Mouse (Mus musculus) midbrain, postnatal 0 days (tissue): ENCODE results near the gene Cadm1. TPM values are rescaled to one million over a fixed set of nuclear protein-coding genes. Genes with fewer than 3 reads are reported as not detected.

Experiments used
- ATAC-seq: fragments of 200-750 bp; cut with Nextera tagmentation; 2 replicates; pipeline ENCODE4 v1.8.0; 2017; ENCODE audit warnings: moderate number of reproducible peaks, mild to moderate bottlenecking, moderate TSS enrichment, moderate library complexity; ENCODE audit not compliant: low FRiP score
- DNase-seq: peaks from one replicate; pipeline ENCODE4 v3.0.0-alpha.2; 2015; ENCODE audit warnings: low spot score
- H3K27ac ChIP-seq: fragments of 300-500 bp; sonication (generic); 2 replicates; pipeline ENCODE4 v1.5.1; 2014; ENCODE audit warnings: low read depth, mild to moderate bottlenecking, low read length, mixed read lengths
- H3K27me3 ChIP-seq: fragments of 300-500 bp; sonication (generic); 2 replicates; pipeline ENCODE4 v1.6.1; 2014; ENCODE audit warnings: low read length, control low read depth, mixed read lengths; ENCODE audit not compliant: insufficient read depth
- H3K36me3 ChIP-seq: fragments of 300-500 bp; sonication (generic); 2 replicates; pipeline ENCODE4 v1.6.1; 2014; ENCODE audit warnings: low read length, control low read depth, mixed read lengths; ENCODE audit not compliant: insufficient read depth
- H3K4me1 ChIP-seq: fragments of 300-500 bp; sonication (generic); 2 replicates; pipeline ENCODE4 v1.6.1; 2014; ENCODE audit warnings: mild to moderate bottlenecking, control low read depth, antibody characterized with exemption, low read length, mixed read lengths; ENCODE audit not compliant: insufficient read depth
- H3K4me2 ChIP-seq: fragments of 300-500 bp; sonication (generic); 2 replicates; pipeline ENCODE4 v1.6.1; 2014; ENCODE audit warnings: low read depth, mild to moderate bottlenecking, low read length, mixed read lengths; ENCODE audit not compliant: poor library complexity, severe bottlenecking
- H3K4me3 ChIP-seq: fragments of 300-500 bp; sonication (generic); 2 replicates; pipeline ENCODE4 v1.5.1; 2014; ENCODE audit warnings: low read depth, mild to moderate bottlenecking, low read length, moderate library complexity
- H3K9ac ChIP-seq: fragments of 300-500 bp; sonication (generic); replicated peaks from 2 replicates; pipeline ENCODE4 v1.6.1; 2014; ENCODE audit warnings: mild to moderate bottlenecking, low read length, moderate library complexity, mixed read lengths; ENCODE audit not compliant: poor library complexity, severe bottlenecking
- H3K9me3 ChIP-seq: fragments of 300-500 bp; sonication (generic); 2 replicates; pipeline ENCODE4 v1.6.1; 2016; ENCODE audit warnings: low read length, control low read depth
- CTCF ChIP-seq: IDR thresholded peaks from 2 replicates; pipeline ENCODE4 v1.5.1; 2016; ENCODE audit warnings: antibody characterized with exemption, mild to moderate bottlenecking
- WGBS: fragments of 180-500 bp; shearing (Covaris S2); extraction: QIAGEN DNeasy Blood & Tissue Kit; methylation state at CpG from one replicate; pipeline ENCODE4 v1.1.7; 2014; 5-methylcytosine and 5-hydroxymethylcytosine counted together
- polyA plus RNA-seq: library from polyadenylated mRNA; unstranded; fragments of >200 nt; fragmentation: Nextera tagmentation; extraction: Ambion mirVana; gene quantifications from 2 replicates; pipeline ENCODE4 v1.2.1, GENCODE M21; 2015
- total RNA-seq: library from RNA; depleted of rRNA; stranded (reverse); fragments of >200 nt; gene quantifications from 2 replicates; pipeline ENCODE4 v1.2.3, GENCODE M21; 2014

Cadm1 gene
- total and polyA plus RNA-seq, 2 experiments from 2014 or later: 200 to 367 TPM

- Histone ChIP-seq H3K9me3 (no peaks in the 10 kb centered on the region), H3K4me2 (no peak overlapping the region), H3K27ac (no peak overlapping the region), H3K4me1 (peaks cover 10% of the 10 kb centered on the region; the same call in 1 of the 2 replicates), H3K4me3 (no peak overlapping the region), H3K27me3 (no peaks in the 10 kb centered on the region), H3K9ac (no peak overlapping the region), H3K36me3 (no peaks in the 10 kb centered on the region)
- TF ChIP-seq CTCF: no peak
- ATAC-seq: no peak
- DNase-seq: peak; percentile 87
- 66% methylated on average over 6 of the region's 6 CpGs for WGBS
These were observed 85.1 kb downstream of the Cadm1 start for GRCm38 (mm10) chr9:47615049-47615448.

- 76% methylated on average over 4 of the region's 4 CpGs for WGBS
- H3K9me3 ChIP-seq: no peaks in the 10 kb centered on the region
- H3K9ac ChIP-seq: no peak overlapping the region
- H3K36me3 ChIP-seq: no peaks in the 10 kb centered on the region
- peaks cover 10% of the 10 kb centered on the region; the same call in 1 of the 2 replicates for H3K4me1 ChIP-seq
- ATAC-seq: no peak
- no peak for TF ChIP-seq CTCF
- DNase-seq: no peak
- H3K27me3 ChIP-seq: no peaks in the 10 kb centered on the region
- no peak overlapping the region for H3K27ac ChIP-seq
- H3K4me3 ChIP-seq: no peak overlapping the region
- no peak overlapping the region for H3K4me2 ChIP-seq
These were observed 86.4 kb downstream of the Cadm1 start for GRCm38 (mm10) chr9:47616391-47616790.

GRCm38 (mm10) chr9:47619501-47620029 is 89.6 kb downstream of the Cadm1 start:
- H3K9me3 ChIP-seq: no peaks in the 10 kb centered on the region
- no peak for TF ChIP-seq CTCF
- no peak overlapping the region for H3K9ac ChIP-seq
- no peaks in the 10 kb centered on the region for H3K36me3 ChIP-seq
- ATAC-seq (no peak), DNase-seq (no peak)
- peaks cover 7% of the 10 kb centered on the region; the same call in 1 of the 2 replicates for H3K4me1 ChIP-seq
- WGBS: 69% methylated on average over 8 of the region's 8 CpGs
- H3K4me2 ChIP-seq: no peak overlapping the region
- H3K27me3 ChIP-seq: no peaks in the 10 kb centered on the region
- H3K27ac ChIP-seq: no peak overlapping the region
- H3K4me3 ChIP-seq: no peak overlapping the region

GRCm38 (mm10) chr9:47623447-47624445 is 93.8 kb downstream of the Cadm1 start:
- H3K27me3 ChIP-seq: no peaks in the 10 kb centered on the region
- ATAC-seq: no peak

GRCm38 (mm10) chr9:47624565-47625520 is 94.9 kb downstream of the Cadm1 start:
- Histone ChIP-seq H3K27me3 (no peaks in the 10 kb centered on the region), H3K9me3 (no peaks in the 10 kb centered on the region), H3K4me3 (no peak overlapping the region), H3K4me1 (no peaks in the 10 kb centered on the region; the same call in 1 of the 2 replicates), H3K27ac (0 out of 2 replicates have a peak overlapping the region, but pooled peaks have one; percentile 32), H3K9ac (no peak overlapping the region), H3K4me2 (no peak overlapping the region), H3K36me3 (no peaks in the 10 kb centered on the region)
- no peak for TF ChIP-seq CTCF
- no peak for ATAC-seq
- WGBS: 84% methylated on average over 17 of the region's 17 CpGs
- DNase-seq: peak; percentile 77

More at GRCm38 (mm10) chr9:47623447-47624445, 93.8 kb downstream of the Cadm1 start:
- Histone ChIP-seq H3K4me3 (no peak overlapping the region), H3K9me3 (no peaks in the 10 kb centered on the region), H3K27ac (no peak overlapping the region), H3K4me2 (no peak overlapping the region), H3K36me3 (no peaks in the 10 kb centered on the region), H3K4me1 (no peaks in the 10 kb centered on the region; the same call in 1 of the 2 replicates), H3K9ac (no peak overlapping the region)
- peak; percentile 42 for DNase-seq
- TF ChIP-seq CTCF: no peak
- WGBS: 66% methylated on average over 12 of the region's 12 CpGs
